Mouse (Mus musculus) G1E (cell line): ENCODE measurements at regions not wholly inside any gene's neighbourhood (a gene's known extent, or its start where the extent isn't known, plus 50 kb on each side); places are given as distances from the start of the nearest gene placed in this dataset.

Experiments used
- ATAC-seq: 2 replicates; pipeline ENCODE4 v1.8.0; 2016; ENCODE audit warnings: mild to moderate bottlenecking; ENCODE audit not compliant: insufficient number of reproducible peaks, poor library complexity, low FRiP score, severe bottlenecking; ENCODE audit errors: extremely low read depth
- DNase-seq: peaks from one replicate; pipeline ENCODE4 v3.0.0; 2012; ENCODE audit warnings: low spot score
- H3K27me3 ChIP-seq: 2 replicates; pipeline ENCODE4 v1.6.1; 2012; ENCODE audit warnings: mild to moderate bottlenecking, low read length, inconsistent platforms; ENCODE audit not compliant: insufficient read depth
- H3K36me3 ChIP-seq: replicated peaks from 2 replicates; pipeline ENCODE3; 2012; ENCODE audit warnings: mild to moderate bottlenecking, inconsistent platforms
- H3K4me1 ChIP-seq: 2 replicates; pipeline ENCODE4 v1.6.1; 2012; ENCODE audit warnings: low read depth, low read length, inconsistent platforms, mixed read lengths; ENCODE audit not compliant: insufficient read depth
- H3K4me3 ChIP-seq: 2 replicates; pipeline ENCODE4 v1.5.1; 2012; ENCODE audit warnings: low read depth, mild to moderate bottlenecking, inconsistent platforms, low read length, moderate library complexity, mixed read lengths
- H3K9me3 ChIP-seq: replicated peaks from 2 replicates; pipeline ENCODE4 v1.6.1; 2012; ENCODE audit warnings: inconsistent platforms
- CTCF ChIP-seq: IDR thresholded peaks from 2 replicates; pipeline ENCODE4 v1.5.1; 2012; ENCODE audit warnings: low read depth, low read length, inconsistent platforms, mixed read lengths
- GATA1 ChIP-seq: IDR thresholded peaks from 2 replicates; pipeline ENCODE4 v1.6.1; 2012; ENCODE audit warnings: borderline replicate concordance, low read length, inconsistent platforms, mixed read lengths
- GATA2 ChIP-seq: IDR thresholded peaks from 2 replicates; pipeline ENCODE4 v1.6.1; 2012; ENCODE audit warnings: low read depth, low read length, inconsistent platforms, borderline replicate concordance
- POLR2AphosphoS5 ChIP-seq: IDR thresholded peaks from 2 replicates; pipeline ENCODE4 v1.6.1; 2012; ENCODE audit warnings: low read depth, low read length, inconsistent platforms; ENCODE audit not compliant: insufficient replicate concordance
- TAL1 ChIP-seq: conservative IDR thresholded peaks from 2 replicates; pipeline ENCODE4 v1.6.1; 2012; ENCODE audit warnings: low read depth, low read length, inconsistent platforms, mixed read lengths

DNA sequence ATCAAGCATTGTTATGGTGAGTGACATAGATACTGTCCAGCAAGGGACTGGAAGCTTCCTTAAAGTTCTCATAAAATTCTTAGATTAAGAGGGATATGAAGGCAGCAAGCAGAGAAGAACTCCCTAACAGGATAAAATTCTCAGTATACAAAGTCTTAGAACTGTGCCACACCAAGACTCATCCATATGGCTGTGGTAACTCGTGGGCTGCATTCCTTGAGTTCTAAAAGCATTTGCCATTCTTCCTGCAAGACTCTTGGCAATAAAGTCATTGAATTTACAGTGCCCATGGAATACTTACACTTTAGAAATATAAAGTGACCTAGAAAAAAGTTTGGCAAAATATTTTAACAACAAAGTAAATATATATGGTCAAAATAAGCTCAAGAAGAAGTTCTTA lies 278.1 kb upstream of the Slitrk5 start:
- Histone ChIP-seq H3K36me3 (no peaks in the 10 kb centered on the region), H3K9me3 (no peaks in the 10 kb centered on the region), H3K27me3 (no peaks in the 10 kb centered on the region), H3K4me1 (no peaks in the 10 kb centered on the region), H3K4me3 (no peak overlapping the region)
- DNase-seq (no peak), ATAC-seq (no peak)
- TF ChIP-seq TAL1 = no peak
- TF ChIP-seq POLR2AphosphoS5 = no peak
- TF ChIP-seq GATA2 = no peak
- no peak for TF ChIP-seq GATA1
- TF ChIP-seq CTCF = no peak

DNA sequence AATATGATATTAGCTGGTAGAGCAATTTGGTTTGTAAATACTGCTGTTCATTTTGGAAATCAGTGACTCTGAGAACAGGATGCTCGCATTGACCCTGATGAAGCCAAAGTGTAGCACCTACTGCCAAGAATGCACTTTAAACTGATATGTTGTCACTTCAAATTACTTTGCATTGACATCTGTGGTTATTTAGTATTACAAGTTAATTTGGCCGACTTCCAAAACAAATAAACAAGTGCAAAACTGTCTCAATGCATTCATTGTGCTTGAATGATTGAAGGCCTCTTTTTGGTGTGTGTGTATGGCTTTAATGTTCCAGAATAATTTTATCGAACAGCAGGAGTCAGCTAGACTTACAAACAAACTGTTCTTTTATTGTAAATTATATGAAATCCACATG lies 274.1 kb upstream of the Slitrk5 start:
- ATAC-seq = no peak
- TF ChIP-seq GATA1 (no peak), TAL1 (no peak), GATA2 (no peak), POLR2AphosphoS5 (no peak), CTCF (no peak)

GRCm38 (mm10) chr14:111402538-111402937 lies 272.4 kb upstream of the Slitrk5 start:
- no peaks in the 10 kb centered on the region for H3K27me3 ChIP-seq
- TF ChIP-seq POLR2AphosphoS5 (no peak), GATA1 (no peak)
- H3K4me3 ChIP-seq = no peak overlapping the region
- DNase-seq (no peak), ATAC-seq (no peak)
- H3K4me1 ChIP-seq = no peaks in the 10 kb centered on the region
- no peaks in the 10 kb centered on the region for H3K36me3 ChIP-seq
- no peaks in the 10 kb centered on the region for H3K9me3 ChIP-seq

More for the DNA sequence above, 274.1 kb upstream of the Slitrk5 start:
- H3K4me3 ChIP-seq = no peak overlapping the region
- H3K36me3 ChIP-seq = no peaks in the 10 kb centered on the region
- no peaks in the 10 kb centered on the region for H3K27me3 ChIP-seq
- H3K9me3 ChIP-seq = no peaks in the 10 kb centered on the region
- H3K4me1 ChIP-seq = no peaks in the 10 kb centered on the region
- no peak for DNase-seq

DNA sequence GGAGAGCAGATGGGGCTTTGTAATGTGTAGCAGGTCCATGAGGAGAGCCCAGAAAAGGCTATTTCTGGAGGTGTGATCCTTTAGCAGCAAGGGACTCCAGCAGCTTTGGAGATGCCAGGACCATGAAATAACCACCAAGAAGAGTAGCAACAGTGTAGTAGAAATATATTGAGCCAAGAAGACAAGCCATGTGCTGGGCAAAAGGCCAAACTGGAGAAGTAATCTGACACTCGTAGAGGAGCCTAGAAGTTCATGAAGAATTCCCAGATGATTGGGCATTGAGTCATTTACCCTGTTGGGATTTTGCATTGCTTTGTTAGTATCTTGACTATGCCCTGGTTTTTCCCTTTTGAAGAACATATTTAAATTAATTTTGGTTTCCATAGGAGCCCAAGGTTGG lies 271.3 kb upstream of the Slitrk5 start:
- no peaks in the 10 kb centered on the region for H3K9me3 ChIP-seq
- no peaks in the 10 kb centered on the region for H3K4me1 ChIP-seq
- H3K36me3 ChIP-seq = no peaks in the 10 kb centered on the region
- H3K4me3 ChIP-seq = no peak overlapping the region
- no peaks in the 10 kb centered on the region for H3K27me3 ChIP-seq
- ATAC-seq = no peak
- DNase-seq = no peak
- no peak for TF ChIP-seq POLR2AphosphoS5
- TF ChIP-seq GATA2 = no peak
- TF ChIP-seq CTCF = no peak
- TF ChIP-seq TAL1 = no peak
- TF ChIP-seq GATA1 = no peak

- H3K9me3 ChIP-seq = no peaks in the 10 kb centered on the region
- DNase-seq = no peak
- TF ChIP-seq GATA2 = no peak
- no peak for TF ChIP-seq GATA1
- TF ChIP-seq POLR2AphosphoS5 = no peak
- TF ChIP-seq TAL1 = no peak
- no peak for TF ChIP-seq CTCF
- H3K27me3 ChIP-seq = no peaks in the 10 kb centered on the region; the same call in 1 of the 2 replicates
- no peaks in the 10 kb centered on the region for H3K4me1 ChIP-seq
- H3K36me3 ChIP-seq = no peaks in the 10 kb centered on the region
- ATAC-seq = no peak
- no peak overlapping the region for H3K4me3 ChIP-seq
Observed at GRCm38 (mm10) chr14:111413543-111413942, 261.4 kb upstream of the Slitrk5 start.

DNA sequence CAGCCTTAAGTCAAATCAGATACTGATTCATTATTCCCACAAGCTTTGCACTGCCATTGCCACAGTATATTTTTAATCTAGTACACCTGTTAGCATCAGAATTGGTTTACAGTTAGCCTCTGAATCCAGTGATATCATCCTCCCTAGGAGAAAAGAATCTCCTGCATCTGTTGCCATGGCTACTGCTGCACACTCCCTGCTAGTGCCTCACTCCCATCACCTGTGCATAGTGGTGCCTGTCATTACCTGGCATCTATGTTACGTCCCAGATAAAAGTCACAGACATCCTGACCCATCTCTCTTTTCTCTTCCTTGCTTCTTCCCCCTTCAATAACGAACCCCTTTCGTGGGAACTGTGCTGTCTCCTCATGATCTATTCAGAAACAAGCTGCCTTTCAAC lies 256.4 kb upstream of the Slitrk5 start:
- H3K36me3 ChIP-seq = no peaks in the 10 kb centered on the region
- no peak for TF ChIP-seq CTCF
- no peak for TF ChIP-seq GATA2
- no peak for TF ChIP-seq GATA1
- TF ChIP-seq TAL1 = no peak
- no peak for TF ChIP-seq POLR2AphosphoS5
- DNase-seq (no peak), ATAC-seq (no peak)
- H3K4me3 ChIP-seq = no peak overlapping the region
- H3K9me3 ChIP-seq = no peaks in the 10 kb centered on the region
- H3K4me1 ChIP-seq = no peaks in the 10 kb centered on the region
- H3K27me3 ChIP-seq = no peaks in the 10 kb centered on the region; the same call in 1 of the 2 replicates
